Mouse (Mus musculus) liver, adult (tissue): ENCODE results near the gene Anp32e.

Source experiments
- GATA4 ChIP-seq: IDR thresholded peaks from 2 replicates; pipeline ENCODE4 v1.6.1; 2014; ENCODE audit warnings: mild to moderate bottlenecking, low read length; ENCODE audit not compliant: insufficient replicate concordance

The Anp32e gene

GRCm38 (mm10) chr3:95929581-95930470 lies 780 bp downstream of the Anp32e start:
- TF ChIP-seq GATA4 = no peak

GRCm38 (mm10) chr3:95930471-95930789 lies 1.4 kb downstream of the Anp32e start:
- no peak for TF ChIP-seq GATA4

GRCm38 (mm10) chr3:95931471-95931870 lies 2.4 kb downstream of the Anp32e start:
- no peak for TF ChIP-seq GATA4

- no peak for TF ChIP-seq GATA4
These were observed 3.1 kb downstream of the Anp32e start for GRCm38 (mm10) chr3:95932157-95932556.

GRCm38 (mm10) chr3:95932566-95932965 lies 3.5 kb downstream of the Anp32e start:
- TF ChIP-seq GATA4 = no peak

- TF ChIP-seq GATA4 = no peak
These were observed 4.2 kb downstream of the Anp32e start for GRCm38 (mm10) chr3:95933111-95933750.

GRCm38 (mm10) chr3:95934448-95934847 lies 5.4 kb downstream of the Anp32e start:
- TF ChIP-seq GATA4 = no peak

- TF ChIP-seq GATA4 = no peak
These were observed 9.2 kb downstream of the Anp32e start for GRCm38 (mm10) chr3:95938217-95938616.

- TF ChIP-seq GATA4 = no peak
These were observed 9.8 kb downstream of the Anp32e start for GRCm38 (mm10) chr3:95938835-95939234.

- TF ChIP-seq GATA4 = no peak
These were observed 13.7 kb downstream of the Anp32e start for GRCm38 (mm10) chr3:95942749-95943148.

GRCm38 (mm10) chr3:95943226-95943625 lies 14.2 kb downstream of the Anp32e start:
- no peak for TF ChIP-seq GATA4

- TF ChIP-seq GATA4 = no peak
These were observed 15.7 kb downstream of the Anp32e start for GRCm38 (mm10) chr3:95944742-95945141.

GRCm38 (mm10) chr3:95945731-95946240 lies 16.7 kb downstream of the Anp32e start:
- no peak for TF ChIP-seq GATA4

GRCm38 (mm10) chr3:95948325-95948724 lies 19.3 kb downstream of the Anp32e start:
- TF ChIP-seq GATA4 = no peak

- TF ChIP-seq GATA4 = no peak
These were observed 21.9 kb downstream of the Anp32e start for GRCm38 (mm10) chr3:95950763-95951551.
